Mouse (Mus musculus) embryonic facial prominence, embryonic 15.5 days (tissue): ENCODE results near the gene Ahr. TPM values are rescaled to one million over a fixed set of nuclear protein-coding genes. Genes with fewer than 3 reads are reported as not detected.
A peak's percentile ranks its signal among the peaks of the same experiment; 100 is the strongest.

Source experiments
- ATAC-seq: fragments of 200-750 bp; cut with Nextera tagmentation; 2 replicates; pipeline ENCODE4 v1.8.0; 2017; ENCODE audit warnings: low read depth, moderate TSS enrichment; ENCODE audit not compliant: insufficient number of reproducible peaks, low FRiP score, low TSS enrichment
- H3K27ac ChIP-seq: fragments of 300-500 bp; sonication (generic); replicated peaks from 2 replicates; pipeline ENCODE4 v1.5.1; 2015; ENCODE audit warnings: mild to moderate bottlenecking, inconsistent platforms
- H3K27me3 ChIP-seq: fragments of 300-500 bp; sonication (generic); 2 replicates; pipeline ENCODE4 v1.6.1; 2015; ENCODE audit warnings: inconsistent platforms
- H3K36me3 ChIP-seq: fragments of 300-500 bp; sonication (generic); 2 replicates; pipeline ENCODE4 v1.6.1; 2015; ENCODE audit warnings: mild to moderate bottlenecking, inconsistent platforms
- H3K4me1 ChIP-seq: fragments of 300-500 bp; sonication (generic); 2 replicates; pipeline ENCODE4 v1.6.1; 2015; ENCODE audit warnings: inconsistent platforms
- H3K4me2 ChIP-seq: fragments of 300-500 bp; sonication (generic); replicated peaks from 2 replicates; pipeline ENCODE4 v1.6.1; 2015; ENCODE audit warnings: mild to moderate bottlenecking, inconsistent platforms
- H3K4me3 ChIP-seq: fragments of 300-500 bp; sonication (generic); replicated peaks from 2 replicates; pipeline ENCODE4 v1.5.1; 2015; ENCODE audit warnings: mild to moderate bottlenecking, inconsistent platforms
- H3K9ac ChIP-seq: fragments of 300-500 bp; sonication (generic); 2 replicates; pipeline ENCODE4 v1.6.1; 2015; ENCODE audit warnings: inconsistent platforms
- H3K9me3 ChIP-seq: fragments of 300-500 bp; sonication (generic); replicated peaks from 2 replicates; pipeline ENCODE4 v1.6.1; 2016; ENCODE audit warnings: inconsistent platforms
- WGBS: fragments of 180-500 bp; shearing (Covaris S2); methylation state at CpG from one replicate; pipeline ENCODE4 v1.1.7; 2015; 5-methylcytosine and 5-hydroxymethylcytosine counted together
- polyA plus RNA-seq: library from polyadenylated mRNA; unstranded; fragments of >200 nt; fragmentation: Nextera tagmentation; extraction: Ambion mirVana; gene quantifications from 2 replicates; pipeline ENCODE4 v1.2.1, GENCODE M21; 2015

The Ahr gene
- polyA plus RNA-seq, result 19.6 and 21.1 TPM in 2 replicates

DNA sequence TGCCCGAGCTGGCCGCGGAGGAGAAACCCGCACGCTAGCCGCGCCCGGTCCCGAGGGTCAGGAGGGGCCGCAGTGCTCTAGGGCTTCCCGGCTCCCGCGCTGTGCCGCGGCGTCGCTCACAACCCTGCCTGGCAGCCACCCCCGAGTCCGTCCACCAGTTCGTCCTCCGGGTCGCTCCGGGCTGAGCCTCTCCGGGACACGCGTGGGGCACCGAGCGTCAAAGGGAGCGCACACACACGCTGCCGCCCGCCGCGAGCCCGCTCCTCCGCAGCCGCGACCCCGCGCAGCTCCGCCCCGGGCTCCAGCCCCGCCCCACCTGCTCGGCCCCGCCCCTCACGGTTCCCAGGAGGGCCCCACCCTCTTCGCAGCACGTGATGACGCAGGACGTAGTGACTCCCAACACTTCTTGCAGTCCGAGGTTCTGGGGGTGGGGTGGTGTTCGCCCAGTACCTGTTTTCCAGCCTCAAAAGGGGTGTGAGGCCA, at the start of gene Ahr:
Gene Ahr, minus strand, starts transcription at position 285 of the 483 bp plus-strand sequence.
- WGBS, result under 1% methylated on average over 49 of the region's 52 CpGs
- ATAC-seq, result peak; percentile 93
- Histone ChIP-seq H3K4me3 (peak within 1 kb of the TSS; percentile 81), H3K27ac (peak within 1 kb of the TSS; percentile 85), H3K4me2 (peak within 1 kb of the TSS; percentile 97), H3K9me3 (no peaks in the 10 kb centered on the region), H3K27me3 (no peaks in the 10 kb centered on the region), H3K9ac (peak within 1 kb of the TSS; percentile 58), H3K36me3 (no peaks in the 10 kb centered on the region), H3K4me1 (0 out of 2 replicates have a peak, but pooled peaks cover 4% of the 10 kb centered on the region)

DNA sequence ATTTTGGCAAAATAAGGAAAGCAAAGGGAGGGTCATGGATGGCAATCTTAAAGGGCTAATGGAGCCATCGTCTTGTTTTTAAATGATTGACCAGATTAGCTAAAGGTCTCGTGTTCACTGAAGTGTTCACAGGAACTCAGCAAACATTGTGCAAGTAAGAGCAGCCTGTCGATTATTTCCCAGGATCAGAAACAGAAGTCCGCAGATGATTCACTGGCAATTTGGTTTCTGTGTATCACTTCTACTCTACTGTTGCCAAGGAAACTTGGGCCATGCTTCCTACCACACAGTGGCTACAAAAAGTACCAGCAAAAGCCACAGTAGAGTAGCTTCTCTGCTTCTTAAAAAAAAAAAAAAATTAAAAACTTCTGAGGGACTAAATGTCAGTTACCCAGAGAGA, 44.0 kb upstream of the Ahr start:
- Histone ChIP-seq H3K36me3 (no peaks in the 10 kb centered on the region), H3K27ac (no peak overlapping the region), H3K9ac (no peak overlapping the region), H3K4me2 (no peak overlapping the region), H3K4me1 (no peaks in the 10 kb centered on the region), H3K9me3 (no peaks in the 10 kb centered on the region), H3K4me3 (no peak overlapping the region), H3K27me3 (no peaks in the 10 kb centered on the region)
- 80% methylated on average over 4 of the region's 4 CpGs for WGBS
- ATAC-seq, result no peak

DNA sequence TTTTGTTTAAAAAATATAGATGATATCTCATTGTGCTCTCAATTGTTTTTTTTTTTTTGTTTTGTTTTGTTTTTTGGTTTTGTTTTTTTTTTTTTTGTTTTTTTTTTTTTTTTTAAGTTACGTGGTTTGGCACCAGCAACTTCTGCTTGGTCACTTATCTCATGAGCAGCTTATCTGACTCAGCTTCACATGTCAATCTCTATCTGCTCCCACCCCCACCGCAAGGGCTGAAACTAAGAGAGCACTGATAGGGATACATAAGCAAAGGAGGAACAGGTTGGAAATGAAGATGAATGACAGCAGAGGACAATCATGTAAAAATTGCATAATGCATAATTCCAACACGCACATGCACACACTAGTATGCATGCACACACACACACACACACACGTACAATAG, 41.3 kb upstream of the Ahr start:
- no peak for ATAC-seq
- Histone ChIP-seq H3K9me3 (no peaks in the 10 kb centered on the region), H3K36me3 (no peaks in the 10 kb centered on the region), H3K4me3 (no peak overlapping the region), H3K4me2 (no peak overlapping the region), H3K27ac (no peak overlapping the region), H3K27me3 (no peaks in the 10 kb centered on the region), H3K4me1 (no peaks in the 10 kb centered on the region), H3K9ac (no peak overlapping the region)
- 81% methylated on average over 4 of the region's 4 CpGs for WGBS

DNA sequence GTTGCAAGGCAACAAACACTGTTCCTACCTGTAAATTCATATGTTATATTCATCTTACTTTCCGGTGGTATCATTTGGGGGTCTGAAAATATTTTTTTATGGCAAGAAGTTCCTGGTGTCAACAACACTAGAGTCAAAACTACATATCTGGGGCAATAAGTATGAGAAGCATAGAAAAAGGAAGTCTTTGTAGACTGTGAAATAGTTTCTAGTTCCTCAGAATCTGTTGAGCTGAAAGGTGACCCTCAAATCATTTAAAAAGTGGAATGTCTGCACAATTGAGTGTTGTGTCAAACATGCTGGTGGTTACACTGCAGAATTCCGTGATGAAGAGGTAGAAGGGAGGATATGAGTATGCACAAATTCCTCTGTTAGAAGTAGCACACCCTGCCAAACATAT, 38.9 kb upstream of the Ahr start:
- H3K4me1 ChIP-seq, result no peaks in the 10 kb centered on the region
- no peak overlapping the region for H3K27ac ChIP-seq
- no peak overlapping the region for H3K9ac ChIP-seq
- 68% methylated on average over 2 of the region's 2 CpGs for WGBS
- ATAC-seq, result no peak
- no peak overlapping the region for H3K4me2 ChIP-seq
- H3K36me3 ChIP-seq, result no peaks in the 10 kb centered on the region
- H3K4me3 ChIP-seq, result no peak overlapping the region
- H3K9me3 ChIP-seq, result no peaks in the 10 kb centered on the region
- H3K27me3 ChIP-seq, result no peaks in the 10 kb centered on the region

DNA sequence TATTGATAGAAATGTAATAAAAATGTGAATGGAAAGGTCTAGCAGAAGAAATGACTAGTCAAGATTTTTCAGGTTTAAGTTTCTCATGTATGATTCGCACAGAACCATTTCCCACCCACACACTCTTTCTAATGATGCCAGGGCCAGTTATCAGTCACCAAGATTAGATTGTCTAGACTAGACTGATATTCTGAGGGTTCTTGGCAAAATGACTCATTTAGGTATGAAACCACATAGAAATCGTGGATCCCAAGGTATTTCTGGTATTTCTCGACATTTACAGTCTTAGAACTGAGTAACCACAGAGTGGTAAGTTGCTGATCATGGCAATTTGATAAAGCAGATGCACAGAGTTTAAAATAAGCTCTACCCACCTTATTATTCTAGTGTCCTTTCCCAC, 28.0 kb upstream of the Ahr start:
- H3K9me3 ChIP-seq, result no peaks in the 10 kb centered on the region
- WGBS, result 63% methylated on average over 3 of the region's 3 CpGs
- no peak for ATAC-seq

DNA sequence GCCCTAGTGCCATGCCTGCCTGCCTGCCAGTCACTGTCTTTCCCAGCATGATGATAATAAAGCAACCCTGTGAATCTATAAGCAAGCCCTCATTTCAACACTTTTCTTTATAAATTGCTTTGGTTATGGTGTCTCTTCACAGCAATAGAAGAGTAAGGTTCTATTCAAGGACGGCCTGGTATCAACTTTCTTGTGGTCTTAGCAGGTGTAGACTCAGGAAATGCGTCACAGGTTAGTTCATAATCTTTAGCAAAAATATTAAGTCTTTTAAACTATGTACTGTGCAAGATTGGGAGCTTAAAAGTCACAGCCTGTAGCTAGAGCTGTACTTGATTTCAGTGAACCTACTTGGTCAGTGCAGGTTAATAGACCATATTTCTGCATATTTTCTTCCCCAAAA, 24.0 kb upstream of the Ahr start:
- no peak overlapping the region for H3K4me2 ChIP-seq
- H3K4me1 ChIP-seq, result no peaks in the 10 kb centered on the region
- no peaks in the 10 kb centered on the region for H3K36me3 ChIP-seq
- no peaks in the 10 kb centered on the region for H3K9me3 ChIP-seq
- no peaks in the 10 kb centered on the region for H3K27me3 ChIP-seq
- no peak overlapping the region for H3K4me3 ChIP-seq
- 73% methylated on average over 2 of the region's 2 CpGs for WGBS
- H3K27ac ChIP-seq, result no peak overlapping the region
- H3K9ac ChIP-seq, result no peak overlapping the region
- ATAC-seq, result no peak

More for the DNA sequence above, 28.0 kb upstream of the Ahr start:
- Histone ChIP-seq H3K4me3 (no peak overlapping the region), H3K9ac (no peak overlapping the region), H3K4me1 (no peaks in the 10 kb centered on the region), H3K4me2 (no peak overlapping the region), H3K36me3 (no peaks in the 10 kb centered on the region), H3K27me3 (no peaks in the 10 kb centered on the region), H3K27ac (no peak overlapping the region)

DNA sequence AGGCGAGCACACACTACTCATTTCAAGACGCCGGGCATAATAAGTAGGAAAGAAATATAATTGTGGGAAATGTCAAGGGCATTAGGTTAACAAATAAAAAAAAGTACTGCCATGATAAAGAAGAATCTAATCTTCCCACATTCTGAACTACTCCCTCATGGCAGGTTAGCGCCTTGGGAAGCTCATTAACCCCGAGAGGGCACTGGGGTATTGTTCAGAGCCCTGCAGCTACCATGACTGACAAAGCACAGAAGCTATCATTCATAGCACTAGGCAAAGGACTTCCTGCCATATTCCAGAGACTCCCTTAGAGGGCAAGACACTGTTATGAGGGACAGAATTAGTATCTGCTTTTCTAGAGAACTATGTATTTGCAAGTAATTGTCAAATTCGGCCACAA, 21.1 kb upstream of the Ahr start:
- no peak overlapping the region for H3K27ac ChIP-seq
- no peak for ATAC-seq
- H3K4me3 ChIP-seq, result no peak overlapping the region
- no peaks in the 10 kb centered on the region for H3K4me1 ChIP-seq
- H3K4me2 ChIP-seq, result no peak overlapping the region
- WGBS, result 73% methylated on average over 6 of the region's 6 CpGs
- H3K9ac ChIP-seq, result no peak overlapping the region
- H3K9me3 ChIP-seq, result no peaks in the 10 kb centered on the region
- no peaks in the 10 kb centered on the region for H3K27me3 ChIP-seq
- H3K36me3 ChIP-seq, result no peaks in the 10 kb centered on the region

DNA sequence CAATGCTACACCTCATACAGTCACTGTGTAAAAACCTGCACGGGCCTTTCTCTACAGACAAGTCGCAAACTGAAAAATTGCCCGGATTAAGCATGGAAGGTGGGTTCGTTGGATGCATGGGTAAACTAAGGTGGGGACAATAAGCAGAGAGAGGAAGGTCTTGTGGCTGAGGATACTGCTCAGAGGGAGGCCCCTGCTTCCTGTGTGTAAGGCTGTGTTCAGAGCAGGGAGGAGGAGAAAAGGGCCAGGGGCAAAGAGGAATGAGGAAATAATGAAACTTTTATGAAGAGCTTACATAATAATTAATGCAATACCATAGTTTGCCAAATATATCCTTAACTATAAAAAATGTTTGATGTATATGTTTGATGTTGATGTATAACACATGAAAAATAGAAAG, 19.5 kb upstream of the Ahr start:
- Histone ChIP-seq H3K9ac (no peak overlapping the region), H3K4me3 (no peak overlapping the region), H3K4me1 (no peaks in the 10 kb centered on the region), H3K4me2 (no peak overlapping the region), H3K36me3 (no peaks in the 10 kb centered on the region), H3K9me3 (no peaks in the 10 kb centered on the region), H3K27ac (no peak overlapping the region), H3K27me3 (no peaks in the 10 kb centered on the region)
- WGBS, result 75% methylated on average over 4 of the region's 4 CpGs
- ATAC-seq, result no peak

DNA sequence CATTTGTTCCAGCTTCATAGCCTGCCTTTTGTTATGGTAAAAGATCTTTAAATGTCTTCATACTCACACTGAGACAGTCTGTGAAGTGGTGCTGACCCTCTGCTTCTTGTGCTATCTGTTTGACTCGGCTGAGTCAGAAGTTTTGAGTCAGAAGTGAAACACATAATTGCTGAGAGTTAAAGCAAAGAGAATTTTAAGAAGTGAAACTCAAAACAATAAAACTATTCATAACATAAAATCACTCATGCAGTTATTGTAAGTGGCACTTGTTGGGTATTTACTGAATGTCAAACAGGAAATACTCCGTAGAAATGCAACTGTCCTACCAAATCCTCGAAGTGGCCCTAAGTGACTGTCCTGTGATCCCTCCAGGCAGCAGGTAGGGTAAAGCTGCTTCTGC, 18.3 kb upstream of the Ahr start:
- H3K4me2 ChIP-seq, result no peak overlapping the region
- no peak for ATAC-seq
- 62% methylated on average over 3 of the region's 3 CpGs for WGBS
- no peak overlapping the region for H3K4me3 ChIP-seq
- H3K27me3 ChIP-seq, result no peaks in the 10 kb centered on the region
- no peaks in the 10 kb centered on the region for H3K9me3 ChIP-seq
- no peaks in the 10 kb centered on the region for H3K4me1 ChIP-seq
- no peak overlapping the region for H3K27ac ChIP-seq
- H3K36me3 ChIP-seq, result no peaks in the 10 kb centered on the region
- H3K9ac ChIP-seq, result no peak overlapping the region

DNA sequence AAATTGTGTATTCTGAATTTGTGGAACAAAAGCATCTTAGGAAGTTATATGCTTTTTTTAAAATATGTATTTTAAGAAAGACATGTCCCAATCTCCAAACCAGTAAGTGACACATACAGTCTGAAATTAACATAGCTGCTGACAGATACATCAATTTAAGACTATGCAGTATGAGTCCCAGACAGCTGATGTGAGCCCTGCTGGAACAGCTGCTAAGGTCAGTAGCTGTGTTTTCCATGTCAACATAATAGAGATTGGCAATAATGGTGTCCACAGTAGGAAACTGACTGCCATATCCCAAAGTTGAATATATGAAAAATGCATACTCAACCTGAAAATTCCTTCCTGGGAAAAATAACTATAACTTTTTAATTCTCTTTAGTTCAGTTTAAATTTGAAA, 15.5 kb upstream of the Ahr start:
- Histone ChIP-seq H3K9ac (no peak overlapping the region), H3K4me3 (no peak overlapping the region), H3K4me1 (no peaks in the 10 kb centered on the region), H3K27ac (no peak overlapping the region), H3K4me2 (no peak overlapping the region), H3K9me3 (no peaks in the 10 kb centered on the region), H3K36me3 (no peaks in the 10 kb centered on the region), H3K27me3 (no peaks in the 10 kb centered on the region)
- no peak for ATAC-seq

DNA sequence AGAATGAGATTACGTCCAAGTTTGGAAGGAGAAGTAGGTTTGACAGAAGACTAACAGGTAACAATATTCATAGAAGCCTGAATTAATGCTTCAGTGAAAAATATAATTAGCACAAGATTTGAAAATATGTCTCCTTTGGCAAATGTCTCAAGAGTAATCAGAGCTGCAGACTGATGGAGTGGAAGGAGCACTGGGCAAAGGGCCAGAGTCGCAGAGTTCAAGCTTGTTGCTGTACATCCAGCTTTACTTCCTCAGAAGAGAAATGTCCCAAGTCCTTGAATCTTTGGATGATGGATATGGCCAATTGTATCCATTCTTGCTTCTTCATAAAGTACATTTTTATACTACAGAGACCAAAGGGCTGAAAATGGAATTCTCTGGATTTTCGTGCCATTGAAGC, 8.0 kb upstream of the Ahr start:
- H3K27ac ChIP-seq, result no peak overlapping the region
- no peaks in the 10 kb centered on the region for H3K9me3 ChIP-seq
- no peaks in the 10 kb centered on the region for H3K4me1 ChIP-seq
- H3K27me3 ChIP-seq, result no peaks in the 10 kb centered on the region
- no peak overlapping the region for H3K9ac ChIP-seq
- H3K36me3 ChIP-seq, result no peaks in the 10 kb centered on the region
- no peak for ATAC-seq
- 66% methylated on average over 3 of the region's 3 CpGs for WGBS
- H3K4me2 ChIP-seq, result no peak overlapping the region
- H3K4me3 ChIP-seq, result no peak overlapping the region

DNA sequence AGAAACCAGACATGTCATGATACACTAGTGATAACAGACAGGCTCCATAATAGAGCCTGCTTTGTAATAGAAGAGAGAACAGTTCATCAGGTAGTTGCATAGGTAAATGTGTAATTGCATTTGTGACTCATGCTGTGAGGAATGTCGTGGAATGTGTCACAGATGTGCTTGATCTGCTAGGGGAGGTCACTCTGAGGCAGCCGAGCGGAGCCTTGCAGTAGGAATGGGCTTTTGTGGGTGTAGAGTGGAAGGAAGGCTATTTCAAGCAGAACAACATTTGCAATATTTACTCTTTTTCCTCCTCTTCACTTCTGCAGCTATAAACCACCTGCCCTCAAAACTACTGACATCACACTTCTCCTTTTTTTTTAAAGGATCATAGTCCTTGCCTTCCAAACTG, 4.0 kb upstream of the Ahr start:
- Histone ChIP-seq H3K4me1 (0 out of 2 replicates have a peak, but pooled peaks cover 4% of the 10 kb centered on the region), H3K27me3 (no peaks in the 10 kb centered on the region), H3K4me3 (no peak overlapping the region), H3K9me3 (no peaks in the 10 kb centered on the region), H3K36me3 (no peaks in the 10 kb centered on the region), H3K27ac (no peak overlapping the region), H3K9ac (no peak overlapping the region), H3K4me2 (no peak overlapping the region)
- 42% methylated on average over 3 of the region's 3 CpGs for WGBS
- ATAC-seq, result no peak
